Comparison of ENCODE assay signal across 8 mouse cellular contexts in genomic region chr12:117132095-117132494, GRCm38 (mm10).
DNase-seq lines count a peak whose midpoint lies in the region; ATAC-seq and TF ChIP-seq lines count a peak whose summit lies in the region.

No protein-coding gene starts in this region.

- H3K9me3 ChIP-seq in heart, embryonic 11.5 days (replicated peaks; ENCODE audit: control insufficient read depth, low read length), result no peaks in the 10 kb centered on the region
- H3K9me3 ChIP-seq in intestine, postnatal 0 days (ENCODE audit: control insufficient read depth), result no peaks in the 10 kb centered on the region

- peak; percentile 81 for DNase-seq in heart, adult 11 months
- peak; percentile 15 for DNase-seq in 416B (ENCODE audit: low read depth)
- peak; percentile 60 for DNase-seq in adrenal gland, postnatal 10 days
- DNase-seq in retina, embryonic 14.5 days (ENCODE audit: low spot score), result peak; percentile 74
- no peak for DNase-seq in ovary, postnatal 10 days (ENCODE audit: low spot score)
- DNase-seq in adipocyte (ENCODE audit: low spot score), result no peak

- WGBS in heart, embryonic 11.5 days (ENCODE audit: insufficient replicate concordance), result 10% methylated on average over 2 of the region's 2 CpGs
- 31% methylated on average over 2 of the region's 2 CpGs for WGBS in intestine, postnatal 0 days

- no peaks in the 10 kb centered on the region for H3K4me1 ChIP-seq in heart, embryonic 11.5 days (ENCODE audit: control insufficient read depth, insufficient read depth, low read length)
- H3K4me1 ChIP-seq in intestine, postnatal 0 days (replicated peaks; ENCODE audit: control insufficient read depth, insufficient read depth, low read length), result no peaks in the 10 kb centered on the region

- no peak overlapping the region for H3K9ac ChIP-seq in heart, embryonic 11.5 days (ENCODE audit: low read depth, low read length)
- H3K9ac ChIP-seq in intestine, postnatal 0 days (ENCODE audit: low read depth, low read length), result no peak overlapping the region

- ATAC-seq in heart, embryonic 11.5 days (replicated peaks; ENCODE audit: insufficient number of reproducible peaks, low FRiP score, low TSS enrichment), result no peak
- ATAC-seq in intestine, postnatal 0 days, result no peak

- H3K27ac ChIP-seq in heart, embryonic 11.5 days (ENCODE audit: low read depth, low read length), result no peak overlapping the region
- H3K27ac ChIP-seq in intestine, postnatal 0 days (ENCODE audit: low read depth, low read length), result no peak overlapping the region

- no peak overlapping the region for H3K4me3 ChIP-seq in heart, embryonic 11.5 days (ENCODE audit: low read depth, low read length)
- no peak overlapping the region for H3K4me3 ChIP-seq in intestine, postnatal 0 days (ENCODE audit: low read depth, low read length)

- TF ChIP-seq CTCF in intestine, postnatal 0 days (IDR thresholded peaks at IDR 0.05; ENCODE audit: low read depth), result peak; percentile 71

- no peak overlapping the region for H3K4me2 ChIP-seq in heart, embryonic 11.5 days
- H3K4me2 ChIP-seq in intestine, postnatal 0 days (replicated peaks; ENCODE audit: low read depth), result no peak overlapping the region

- no peaks in the 10 kb centered on the region for H3K27me3 ChIP-seq in heart, embryonic 11.5 days (ENCODE audit: control insufficient read depth, insufficient read depth, low read length)
- H3K27me3 ChIP-seq in intestine, postnatal 0 days (replicated peaks; ENCODE audit: control insufficient read depth, insufficient read depth, low read length), result no peaks in the 10 kb centered on the region

- H3K36me3 ChIP-seq in heart, embryonic 11.5 days (ENCODE audit: control insufficient read depth, insufficient read depth, low read length), result no peaks in the 10 kb centered on the region
- no peaks in the 10 kb centered on the region for H3K36me3 ChIP-seq in intestine, postnatal 0 days (ENCODE audit: control insufficient read depth, insufficient read depth)

Comparison
In these comparisons a context has a peak if more than half of its experiments do, and no peak if none do; other contexts are left out.
1. DNase-seq: peak in heart, adult 11 months (single experiment), 416B (single experiment), adrenal gland, postnatal 10 days (single experiment) and retina, embryonic 14.5 days (single experiment); none in ovary, postnatal 10 days (single experiment) and adipocyte (single experiment).